Mouse (Mus musculus) bone marrow macrophage, adult 2 months (primary cell): ENCODE results near the gene Zfp652. TPM values are rescaled to one million over a fixed set of nuclear protein-coding genes. Genes with fewer than 3 reads are reported as not detected.

Source experiments
- H3K27ac ChIP-seq: 2 replicates; pipeline ENCODE4 v1.5.1; 2012; ENCODE audit warnings: low read depth, low read length; ENCODE audit not compliant: insufficient read depth
- H3K4me1 ChIP-seq: 2 replicates; pipeline ENCODE4 v1.6.1; 2012; ENCODE audit warnings: low read length; ENCODE audit not compliant: control insufficient read depth, insufficient read depth
- H3K4me3 ChIP-seq: 2 replicates; pipeline ENCODE4 v1.5.1; 2012; ENCODE audit warnings: mild to moderate bottlenecking, low read length, moderate library complexity; ENCODE audit not compliant: insufficient read depth
- CTCF ChIP-seq: IDR thresholded peaks from 2 replicates; pipeline ENCODE4 v1.5.1; 2012; ENCODE audit warnings: low read depth, mild to moderate bottlenecking, low read length, moderate library complexity
- POLR2A ChIP-seq: IDR thresholded peaks from 2 replicates; pipeline ENCODE4 v1.6.1; 2012; ENCODE audit warnings: mild to moderate bottlenecking, low read depth, low read length, borderline replicate concordance
- polyA plus RNA-seq: library from polyadenylated mRNA; stranded (reverse); fragments of >200 nt; gene quantifications from 2 replicates; pipeline ENCODE4 v1.2.4, GENCODE M21; 2012; ENCODE audit not compliant: missing spikeins, insufficient read depth, insufficient read length

Gene Zfp652
- polyA plus RNA-seq, 1 experiment: 51.5 TPM

DNA sequence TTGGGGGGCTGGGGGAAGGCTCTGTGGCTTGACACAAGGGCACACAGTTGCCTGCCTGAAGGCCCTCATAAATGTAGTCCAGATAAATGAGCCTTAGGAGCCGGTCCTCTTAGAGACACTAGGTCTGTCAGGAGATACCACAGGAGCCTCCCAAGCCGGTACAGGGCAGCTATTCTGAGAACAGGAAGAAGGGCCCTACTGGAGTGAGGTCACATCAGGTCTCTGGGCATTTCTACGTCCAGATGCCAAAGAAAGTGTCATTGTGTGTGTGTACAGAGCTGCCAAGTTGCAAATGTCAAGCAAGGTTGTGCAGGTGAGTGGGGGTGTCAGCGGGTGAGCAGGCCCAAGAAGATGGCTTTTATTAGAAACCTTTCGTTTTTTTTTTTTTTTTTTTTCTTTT is 83.1 kb downstream of the Zfp652 start:
- H3K27ac ChIP-seq: no peak overlapping the region
- H3K4me1 ChIP-seq: peaks cover 18% of the 10 kb centered on the region
- TF ChIP-seq POLR2A: no peak
- TF ChIP-seq CTCF: no peak
- H3K4me3 ChIP-seq: no peak overlapping the region

GRCm38 (mm10) chr11:95805010-95805409 is 92.5 kb downstream of the Zfp652 start:
- Histone ChIP-seq H3K4me3 (no peak overlapping the region), H3K27ac (no peak overlapping the region), H3K4me1 (peaks cover 20% of the 10 kb centered on the region)
- TF ChIP-seq POLR2A (no peak), CTCF (no peak)

DNA sequence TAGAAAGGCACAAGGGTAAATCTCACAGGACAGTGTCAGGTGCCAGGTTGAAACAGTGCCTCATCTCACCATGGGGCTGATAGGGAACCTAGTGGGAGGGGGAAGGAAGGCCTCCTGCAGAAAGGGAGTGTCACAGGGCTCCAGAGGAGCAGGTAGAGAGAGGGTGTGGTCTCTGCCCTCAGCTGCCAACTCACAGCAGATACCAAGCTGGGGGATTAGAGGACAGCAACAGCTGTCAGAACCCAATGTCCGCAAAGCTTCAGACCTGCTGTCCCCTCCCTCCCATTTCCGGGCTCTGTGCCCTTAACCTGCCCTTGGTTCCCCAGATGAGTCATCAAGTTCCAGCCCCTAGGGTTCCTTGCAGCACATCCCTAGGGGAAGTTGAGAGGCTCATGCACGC is 93.1 kb downstream of the Zfp652 start:
- Histone ChIP-seq H3K4me3 (no peak overlapping the region), H3K4me1 (peaks cover 19% of the 10 kb centered on the region), H3K27ac (no peak overlapping the region)
- TF ChIP-seq POLR2A: no peak
- no peak for TF ChIP-seq CTCF

GRCm38 (mm10) chr11:95807884-95808283 is 95.4 kb downstream of the Zfp652 start:
- Histone ChIP-seq H3K4me3 (no peak overlapping the region), H3K27ac (no peak overlapping the region), H3K4me1 (peaks cover 23% of the 10 kb centered on the region)
- TF ChIP-seq CTCF: no peak
- no peak for TF ChIP-seq POLR2A

GRCm38 (mm10) chr11:95808448-95809011 is 96.1 kb downstream of the Zfp652 start:
- Histone ChIP-seq H3K4me3 (no peak overlapping the region), H3K27ac (no peak overlapping the region), H3K4me1 (peaks cover 23% of the 10 kb centered on the region)
- TF ChIP-seq CTCF: no peak
- TF ChIP-seq POLR2A: no peak

GRCm38 (mm10) chr11:95809603-95810002 is 97.1 kb downstream of the Zfp652 start:
- H3K27ac ChIP-seq: no peak overlapping the region
- TF ChIP-seq POLR2A (no peak), CTCF (no peak)
- H3K4me1 ChIP-seq: peaks cover 23% of the 10 kb centered on the region
- H3K4me3 ChIP-seq: no peak overlapping the region

GRCm38 (mm10) chr11:95810828-95811227 is 98.4 kb downstream of the Zfp652 start:
- TF ChIP-seq CTCF (no peak), POLR2A (no peak)
- no peak overlapping the region for H3K27ac ChIP-seq
- no peak overlapping the region for H3K4me3 ChIP-seq
- H3K4me1 ChIP-seq: peaks cover 15% of the 10 kb centered on the region

DNA sequence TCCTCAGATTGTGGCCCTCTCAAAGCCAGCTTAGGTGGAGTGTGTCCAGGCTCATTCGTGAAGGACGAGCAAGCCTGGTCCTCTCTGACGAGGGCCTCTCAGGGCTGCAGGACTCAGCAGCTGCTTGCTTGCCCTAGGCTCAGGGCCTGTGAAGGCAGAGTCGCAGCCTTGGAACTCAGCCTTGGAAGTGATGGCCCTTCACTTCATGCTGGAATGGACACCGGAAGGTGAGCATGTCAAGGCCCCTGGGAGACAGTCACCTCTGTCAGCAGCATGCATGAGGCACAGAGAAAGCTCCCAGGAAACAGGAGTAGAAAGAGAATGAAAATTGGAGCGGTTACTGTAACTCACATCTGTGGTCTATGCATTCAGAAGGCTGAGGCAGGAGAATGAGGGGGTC is 99.3 kb downstream of the Zfp652 start:
- Histone ChIP-seq H3K27ac (no peak overlapping the region), H3K4me3 (no peak overlapping the region), H3K4me1 (peaks cover 12% of the 10 kb centered on the region)
- TF ChIP-seq CTCF (no peak), POLR2A (no peak)

DNA sequence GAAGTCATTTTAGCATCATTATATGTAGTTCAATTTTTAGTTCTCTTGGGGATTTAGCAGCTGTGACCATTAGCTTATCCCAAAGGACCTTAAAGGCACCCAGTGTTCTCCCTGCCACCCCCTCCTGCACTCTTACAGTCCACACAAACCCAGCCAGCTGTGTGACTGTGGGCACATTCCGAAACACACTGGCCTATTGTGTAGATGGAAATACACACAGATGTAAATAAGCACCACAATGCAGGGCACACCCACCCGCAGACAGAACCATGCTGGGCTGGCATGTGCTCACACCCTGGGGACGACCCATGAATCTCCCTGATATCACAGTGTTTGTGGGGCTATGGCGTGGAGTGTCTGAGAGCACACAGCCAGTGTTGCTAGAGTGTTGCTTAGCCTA is 99.8 kb downstream of the Zfp652 start:
- no peak overlapping the region for H3K27ac ChIP-seq
- H3K4me3 ChIP-seq: no peak overlapping the region
- TF ChIP-seq POLR2A: no peak
- TF ChIP-seq CTCF: no peak
- H3K4me1 ChIP-seq: peaks cover 12% of the 10 kb centered on the region

GRCm38 (mm10) chr11:95814101-95814500 is 101.6 kb downstream of the Zfp652 start:
- peaks cover 12% of the 10 kb centered on the region for H3K4me1 ChIP-seq
- TF ChIP-seq CTCF: no peak
- TF ChIP-seq POLR2A: no peak
- H3K27ac ChIP-seq: no peak overlapping the region
- H3K4me3 ChIP-seq: no peak overlapping the region

DNA sequence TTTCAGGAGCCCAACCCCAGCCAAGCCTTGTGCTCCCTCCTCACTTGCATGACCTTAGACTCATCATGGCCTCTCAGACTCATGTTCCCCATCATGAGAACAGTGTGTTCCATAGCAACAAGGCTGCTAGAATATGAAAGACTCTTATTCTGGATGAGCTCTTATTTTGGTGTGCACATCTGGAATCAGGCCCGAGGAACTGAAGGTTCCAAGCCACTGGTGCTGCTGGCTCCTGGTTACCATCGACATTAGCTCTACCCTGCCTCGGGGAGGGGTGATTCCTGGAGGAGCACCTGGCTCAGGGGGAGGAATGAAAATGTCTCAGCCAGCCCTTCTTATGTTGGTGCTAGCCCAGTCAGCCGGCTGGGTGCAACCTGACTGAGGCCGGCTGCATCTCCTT is 102.4 kb downstream of the Zfp652 start:
- Histone ChIP-seq H3K4me3 (no peak overlapping the region), H3K27ac (no peak overlapping the region), H3K4me1 (peaks cover 9% of the 10 kb centered on the region)
- TF ChIP-seq POLR2A (no peak), CTCF (no peak)
